Mouse (Mus musculus) CD4-positive, CD25-positive, alpha-beta regulatory T cell, adult 2 months (primary cell): ENCODE measurements around the gene Gm13277.
A peak's percentile ranks its signal among the peaks of the same experiment; 100 is the strongest.
"Not testable (repeated sequence)": the region's sequence is repeated elsewhere in the genome, so short reads cannot be mapped to it uniquely, and the experiment has no call there.

Source experiments
- DNase-seq: peaks from one replicate; pipeline ENCODE4 v3.0.0-alpha.2; 2012; ENCODE audit warnings: low read depth, low spot score

Gene Gm13277

DNA sequence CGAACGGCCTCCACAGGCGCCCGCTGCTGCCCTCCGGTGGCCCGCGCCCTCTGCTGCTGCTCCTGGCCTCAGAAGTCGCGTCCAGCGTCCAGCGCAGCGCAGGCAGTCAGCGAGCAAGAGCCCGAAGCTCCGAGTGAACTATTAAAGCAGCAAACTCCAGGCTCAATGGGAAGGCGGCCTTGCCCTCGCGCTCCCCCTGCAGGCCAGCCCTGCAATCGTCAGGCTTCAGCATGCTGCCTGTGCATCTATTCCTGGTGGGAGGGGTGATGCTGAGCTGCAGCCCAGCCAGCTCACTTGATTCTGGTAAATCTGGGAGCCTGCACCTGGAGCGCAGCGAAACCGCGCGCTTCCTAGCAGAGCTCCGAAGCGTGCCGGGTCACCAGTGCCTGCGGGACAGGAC, at the start of gene Gm13277:
Gene Gm13277, plus strand, starts transcription at position 231 of the 400 bp plus-strand sequence.
- not testable (repeated sequence) for DNase-seq

DNA sequence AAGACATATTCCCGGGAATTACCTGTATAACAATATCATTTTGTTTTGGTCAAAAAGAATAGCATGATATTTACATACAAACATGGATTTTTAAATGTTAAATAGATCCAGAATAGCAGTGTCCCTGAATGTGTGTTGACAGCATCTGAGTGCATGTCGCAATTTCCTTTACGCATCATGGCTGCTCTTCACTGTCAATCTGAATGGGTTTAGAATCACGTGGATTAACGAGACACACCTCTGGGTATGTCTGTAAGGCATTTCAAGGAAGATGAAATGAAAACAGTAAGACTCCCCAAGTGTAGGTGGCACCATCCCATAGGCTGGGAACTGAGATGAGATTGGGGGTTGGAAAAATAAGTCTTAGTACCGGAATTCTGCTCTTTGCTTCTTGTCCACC, 49.4 kb upstream of the Gm13277 start:
- no peak for DNase-seq

DNA sequence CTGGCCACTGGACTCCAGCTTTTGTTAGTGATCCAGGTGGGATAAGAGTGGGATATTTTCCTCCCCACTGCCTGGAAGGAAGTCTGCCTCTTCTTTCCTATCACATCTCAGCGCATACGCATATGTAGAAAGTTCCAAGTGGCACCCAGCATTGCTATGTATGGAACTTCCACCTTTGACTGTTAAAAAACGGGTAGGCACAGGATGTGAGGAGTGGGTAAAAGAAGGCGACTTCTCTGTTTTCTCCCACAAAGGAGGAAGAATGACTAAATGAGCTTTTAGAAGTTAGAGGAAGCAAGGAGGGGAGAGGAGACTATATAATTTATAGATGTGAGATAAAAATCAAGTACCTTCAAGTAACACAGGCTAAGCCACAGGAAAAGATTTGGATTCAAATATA, 47.0 kb upstream of the Gm13277 start:
- DNase-seq: no peak

DNA sequence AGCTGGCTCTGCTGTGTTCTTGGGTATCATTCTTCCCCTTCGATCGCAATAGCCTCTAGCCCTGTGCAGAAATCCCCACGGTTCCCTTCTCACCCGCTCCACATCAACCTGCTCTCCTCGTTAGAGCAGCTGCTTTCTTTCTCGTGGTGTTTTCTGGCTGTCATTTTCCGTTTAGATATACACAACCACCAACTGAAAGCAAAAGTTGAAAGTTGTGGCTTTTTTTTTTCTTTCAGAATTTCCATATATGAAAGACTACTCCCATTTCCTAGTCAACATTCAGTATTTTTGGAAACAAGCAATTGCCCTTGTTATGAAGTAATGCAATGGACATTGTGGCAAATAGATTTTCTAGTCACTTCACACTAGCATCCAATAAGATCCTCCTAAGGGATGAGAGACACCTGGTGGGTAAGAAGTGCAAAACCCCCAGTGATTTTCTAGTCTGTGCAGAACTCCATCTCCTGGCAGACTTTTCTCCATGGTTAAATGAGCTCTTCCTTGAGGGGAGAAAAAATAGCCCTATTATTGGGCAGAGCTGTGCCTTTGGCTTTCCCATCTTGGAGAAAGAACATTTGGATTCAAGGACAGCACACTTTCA, 45.6 kb upstream of the Gm13277 start:
- peak; percentile 33 for DNase-seq

DNA sequence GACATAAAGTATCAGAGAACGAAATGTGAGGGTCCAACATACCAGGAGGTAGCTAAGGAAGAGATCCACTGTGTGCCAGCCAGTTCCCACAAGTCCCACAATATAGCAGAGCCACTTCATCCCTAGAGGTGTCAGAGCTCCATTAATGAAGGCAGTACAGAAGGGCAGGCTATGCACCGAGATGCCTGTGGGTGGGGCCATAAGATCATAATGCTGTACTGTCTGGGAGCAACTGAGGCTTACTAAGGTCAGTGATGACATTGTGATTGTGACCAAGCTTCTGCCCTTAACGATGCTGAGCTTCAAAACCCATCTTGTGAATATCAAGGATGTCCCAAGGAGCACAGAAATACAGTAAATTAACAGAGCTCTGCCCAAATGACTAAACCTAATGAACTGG, 44.2 kb upstream of the Gm13277 start:
- DNase-seq: peak; percentile 45

DNA sequence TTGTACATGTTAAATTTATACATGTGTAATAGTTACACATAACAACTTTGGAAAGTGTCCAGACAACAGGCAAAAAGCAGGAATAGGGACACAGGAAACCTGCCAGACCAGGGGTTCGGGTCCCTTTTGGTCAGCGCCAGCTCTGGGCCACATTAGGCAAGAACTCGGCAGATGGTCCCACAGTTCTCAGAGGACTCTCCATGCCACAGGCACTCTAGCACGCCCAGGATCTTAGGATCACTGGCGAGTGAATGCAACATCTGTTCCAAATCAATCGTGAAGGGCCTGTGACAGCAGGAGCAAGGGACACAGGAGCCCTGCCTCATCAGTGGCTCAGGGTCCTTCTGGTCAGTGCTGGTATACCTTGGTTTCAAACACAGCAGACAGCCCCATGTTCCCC, 38.5 kb upstream of the Gm13277 start:
- DNase-seq: no peak

DNA sequence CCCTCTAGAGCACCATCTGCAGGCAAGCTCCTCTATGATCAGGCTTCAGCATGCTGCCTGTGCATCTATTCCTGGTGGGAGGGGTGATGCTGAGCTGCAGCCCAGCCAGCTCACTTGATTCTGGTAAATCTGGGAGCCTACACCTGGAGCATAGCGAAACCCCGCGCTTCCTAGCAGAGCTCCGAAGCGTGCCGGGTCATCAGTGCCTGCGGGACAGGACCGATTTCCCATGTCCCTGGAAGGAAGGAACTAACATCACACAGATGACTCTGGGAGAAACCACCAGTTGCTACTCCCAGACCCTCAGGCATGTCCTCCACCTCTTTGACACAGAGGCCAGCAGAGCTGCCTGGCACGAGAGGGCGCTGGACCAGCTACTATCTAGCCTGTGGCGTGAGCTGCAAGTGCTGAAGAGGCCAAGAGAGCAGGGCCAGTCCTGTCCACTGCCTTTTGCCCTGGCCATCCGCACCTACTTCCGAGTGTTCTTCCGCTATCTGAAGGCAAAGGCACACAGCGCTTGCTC, 33.6 kb upstream of the Gm13277 start, which contains the start of gene Gm13271:
Gene Gm13271, plus strand, starts transcription at position 51 of the 523 bp plus-strand sequence.
- not testable (repeated sequence) for DNase-seq

DNA sequence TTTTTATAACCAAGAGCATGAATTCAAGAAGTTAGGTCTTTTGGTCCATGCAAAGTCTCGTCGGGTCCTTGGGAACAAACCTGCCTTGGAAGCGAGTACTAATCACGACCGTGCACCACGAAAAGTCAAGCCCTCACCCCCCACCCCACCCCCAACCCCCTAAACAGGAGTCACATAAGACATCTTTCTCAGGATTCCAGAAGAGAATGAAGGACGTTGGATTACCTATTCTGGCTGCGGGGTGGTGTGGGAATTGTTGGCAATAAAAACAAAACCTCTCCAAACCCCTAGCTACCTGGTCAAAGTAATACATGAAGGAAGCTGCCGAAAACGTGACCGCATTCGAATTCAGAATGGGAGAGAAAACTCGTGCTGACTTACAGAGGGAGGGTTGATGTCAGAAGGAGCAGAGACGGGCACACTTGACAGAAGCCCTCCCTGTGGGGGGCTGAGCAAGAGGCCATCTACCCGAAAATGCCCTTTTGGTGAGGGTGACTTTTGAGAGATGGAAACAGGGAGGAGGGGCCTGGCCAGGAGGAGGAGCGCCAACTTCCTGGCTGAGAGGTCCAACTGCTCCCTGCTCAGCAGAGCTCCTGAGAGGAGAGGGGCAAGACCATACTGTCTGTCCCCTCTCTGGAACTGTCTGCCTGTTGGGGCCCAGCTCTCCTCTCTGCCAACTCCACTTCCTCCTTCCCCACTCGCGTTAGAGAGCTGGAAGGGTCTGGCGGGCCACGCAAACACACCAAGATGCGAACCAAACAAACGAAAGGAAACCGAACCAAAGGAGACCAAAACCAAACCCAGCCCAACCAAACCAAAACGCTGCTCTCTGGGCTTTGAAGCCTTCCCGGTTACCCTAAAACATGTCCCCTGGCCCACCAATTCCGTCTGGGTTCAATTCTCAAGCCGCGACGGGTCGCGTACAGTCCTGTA, 31.6 kb upstream of the Gm13277 start:
- DNase-seq: peak; percentile 56

DNA sequence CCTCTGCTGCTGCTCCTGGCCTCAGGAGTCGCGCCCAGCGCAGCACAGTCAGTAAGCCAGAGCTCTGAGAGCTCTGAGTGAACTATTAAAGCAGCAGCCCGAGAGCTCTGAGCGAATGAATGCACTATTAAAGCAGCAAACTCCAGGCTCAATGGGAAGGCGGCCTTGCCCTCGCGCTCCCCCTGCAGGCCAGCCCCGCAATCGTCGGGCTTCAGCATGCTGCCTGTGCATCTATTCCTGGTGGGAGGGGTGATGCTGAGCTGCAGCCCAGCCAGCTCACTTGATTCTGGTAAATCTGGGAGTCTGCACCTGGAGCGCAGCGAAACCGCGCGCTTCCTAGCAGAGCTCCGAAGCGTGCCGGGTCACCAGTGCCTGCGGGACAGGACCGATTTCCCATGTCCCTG, 30.8 kb upstream of the Gm13277 start:
- peak; percentile 92 for DNase-seq

DNA sequence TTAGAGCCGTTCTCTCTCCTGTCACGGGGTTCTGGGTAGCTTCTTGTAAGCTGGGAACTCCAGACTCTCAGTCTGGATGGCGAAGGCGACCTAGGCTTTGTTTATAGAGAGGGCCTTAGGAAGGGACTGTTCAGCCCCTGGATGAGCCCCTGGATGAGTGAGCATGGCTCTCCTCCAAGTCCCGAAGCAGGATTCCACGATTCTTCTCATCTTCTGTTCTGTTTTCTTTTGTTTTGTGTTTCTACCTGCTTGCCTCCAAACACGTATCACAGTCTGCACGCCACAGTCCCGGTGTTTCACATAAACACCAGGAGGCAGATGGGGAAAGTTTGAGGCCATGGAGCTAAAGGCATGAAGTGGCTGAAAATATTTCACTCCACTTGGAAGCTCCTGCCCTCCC, 29.7 kb upstream of the Gm13277 start:
- not testable (repeated sequence) for DNase-seq

DNA sequence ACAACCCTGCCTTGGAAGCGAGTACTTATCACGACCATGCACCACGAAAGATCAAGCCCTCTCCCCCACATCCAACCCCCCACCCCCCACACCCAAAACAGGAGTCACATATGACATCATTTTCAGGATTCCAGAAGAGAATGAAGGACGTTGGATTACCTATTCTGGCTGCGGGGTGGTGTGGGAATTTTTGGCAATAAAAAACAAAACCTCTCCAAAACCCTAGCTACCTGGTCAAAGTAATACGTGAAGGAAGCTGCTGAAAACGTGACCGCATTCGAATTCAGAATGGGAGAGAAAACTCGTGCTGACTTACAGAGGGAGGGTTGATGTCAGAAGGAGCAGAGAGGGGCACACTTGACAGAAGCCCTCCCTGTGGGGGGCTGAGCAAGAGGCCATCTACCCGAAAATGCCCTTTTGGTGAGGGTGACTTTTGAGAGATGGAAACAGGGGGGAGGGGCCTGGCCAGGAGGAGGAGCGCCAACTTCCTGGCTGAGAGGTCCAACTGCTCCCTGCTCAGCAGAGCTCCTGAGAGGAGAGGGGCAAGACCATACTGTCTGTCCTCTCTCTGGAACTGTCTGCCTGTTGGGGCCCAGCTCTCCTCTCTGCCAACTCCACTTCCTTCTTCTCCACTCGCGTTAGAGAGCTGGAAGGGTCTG, 28.7 kb upstream of the Gm13277 start, which contains the start of gene Gm13283:
Gene Gm13283, plus strand, starts transcription at position 510 of the 659 bp plus-strand sequence.
- not testable (repeated sequence) for DNase-seq

DNA sequence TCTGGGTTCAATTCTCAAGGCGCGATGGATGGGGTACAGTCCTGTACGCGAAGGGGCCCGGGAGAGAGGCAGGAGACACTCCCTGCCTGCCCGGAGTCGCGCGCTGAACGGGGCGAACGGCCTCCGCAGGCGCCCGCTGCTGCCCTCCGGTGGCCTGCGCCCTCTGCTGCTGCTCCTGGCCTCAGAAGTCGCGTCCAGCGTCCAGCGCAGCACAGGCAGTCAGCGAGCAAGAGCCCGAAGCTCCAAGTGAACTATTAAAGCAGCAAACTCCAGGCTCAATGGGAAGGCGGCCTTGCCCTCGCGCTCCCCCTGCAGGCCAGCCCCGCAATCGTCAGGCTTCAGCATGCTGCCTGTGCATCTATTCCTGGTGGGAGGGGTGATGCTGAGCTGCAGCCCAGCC, 28.0 kb upstream of the Gm13277 start:
- DNase-seq: peak; percentile 85

DNA sequence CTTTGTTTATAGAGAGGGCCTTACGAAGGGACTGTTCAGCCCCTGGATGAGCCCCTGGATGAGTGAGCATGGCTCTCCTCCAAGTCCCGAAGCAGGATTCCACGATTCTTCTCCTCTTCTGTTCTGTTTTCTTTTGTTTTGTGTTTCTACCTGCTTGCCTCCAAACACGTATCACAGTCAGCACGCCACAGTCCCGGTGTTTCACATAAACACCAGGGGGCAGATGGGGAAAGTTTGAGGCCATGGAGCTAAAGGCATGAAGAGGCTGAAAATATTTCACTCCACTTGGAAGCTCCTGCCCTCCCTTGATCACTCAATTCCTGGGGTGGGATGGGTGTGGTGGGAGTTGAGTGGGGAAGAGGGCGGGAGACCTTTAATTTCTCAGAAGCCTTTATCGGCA, 26.7 kb upstream of the Gm13277 start:
- not testable (repeated sequence) for DNase-seq

DNA sequence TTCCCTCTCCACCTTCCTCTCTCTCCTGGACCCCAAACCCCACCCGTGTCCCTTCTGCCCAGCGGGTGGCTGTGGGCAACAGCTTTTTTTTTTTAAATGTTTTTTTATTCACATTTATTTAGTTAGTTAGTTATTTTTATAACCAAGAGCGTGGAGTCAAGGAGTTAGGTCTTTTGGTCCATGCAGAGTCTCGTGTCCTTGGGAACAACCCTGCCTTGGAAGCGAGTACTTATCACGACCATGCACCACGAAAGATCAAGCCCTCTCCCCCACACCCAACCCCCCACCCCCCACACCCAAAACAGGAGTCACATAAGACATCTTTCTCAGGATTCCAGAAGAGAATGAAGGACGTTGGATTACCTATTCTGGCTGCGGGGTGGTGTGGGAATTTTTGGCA, 26.1 kb upstream of the Gm13277 start:
- not testable (repeated sequence) for DNase-seq

DNA sequence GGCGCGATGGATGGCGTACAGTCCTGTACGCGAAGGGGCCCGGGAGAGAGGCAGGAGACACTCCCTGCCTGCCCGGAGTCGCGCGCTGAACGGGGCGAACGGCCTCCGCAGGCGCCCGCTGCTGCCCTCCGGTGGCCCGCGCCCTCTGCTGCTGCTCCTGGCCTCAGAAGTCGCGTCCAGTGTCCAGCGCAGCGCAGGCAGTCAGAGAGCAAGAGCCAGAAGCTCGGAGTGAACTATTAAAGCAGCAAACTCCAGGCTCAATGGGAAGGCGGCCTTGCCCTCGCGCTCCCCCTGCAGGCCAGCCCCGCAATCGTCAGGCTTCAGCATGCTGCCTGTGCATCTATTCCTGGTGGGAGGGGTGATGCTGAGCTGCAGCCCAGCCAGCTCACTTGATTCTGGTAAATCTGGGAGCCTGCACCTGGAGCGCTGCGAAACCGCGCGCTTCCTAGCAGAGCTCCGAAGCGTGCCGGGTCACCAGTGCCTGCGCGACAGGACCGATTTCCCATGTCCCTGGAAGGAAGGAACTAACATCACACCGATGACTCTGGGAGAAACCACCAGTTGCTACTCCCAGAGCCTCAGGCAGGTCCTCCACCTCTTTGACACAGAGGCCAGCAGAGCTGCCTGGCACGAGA, 24.9 kb upstream of the Gm13277 start:
- peak; percentile 70 for DNase-seq

DNA sequence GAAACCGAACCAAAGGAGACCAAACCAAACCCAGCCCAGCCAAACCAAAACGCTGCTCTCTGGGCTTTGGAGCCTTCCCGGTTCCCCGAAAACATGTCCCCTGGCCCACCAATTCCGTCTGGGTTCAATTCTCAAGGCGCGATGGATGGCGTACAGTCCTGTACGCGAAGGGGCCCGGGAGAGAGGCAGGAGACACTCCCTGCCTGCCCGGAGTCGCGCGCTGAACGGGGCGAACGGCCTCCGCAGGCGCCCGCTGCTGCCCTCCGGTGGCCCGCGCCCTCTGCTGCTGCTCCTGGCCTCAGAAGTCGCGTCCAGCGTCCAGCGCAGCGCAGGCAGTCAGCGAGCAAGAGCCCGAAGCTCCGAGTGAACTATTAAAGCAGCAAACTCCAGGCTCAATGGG, 14.9 kb upstream of the Gm13277 start, which contains the start of gene Gm13290:
Gene Gm13290, plus strand, starts transcription at position 301 of the 400 bp plus-strand sequence.
- DNase-seq: not testable (repeated sequence)

DNA sequence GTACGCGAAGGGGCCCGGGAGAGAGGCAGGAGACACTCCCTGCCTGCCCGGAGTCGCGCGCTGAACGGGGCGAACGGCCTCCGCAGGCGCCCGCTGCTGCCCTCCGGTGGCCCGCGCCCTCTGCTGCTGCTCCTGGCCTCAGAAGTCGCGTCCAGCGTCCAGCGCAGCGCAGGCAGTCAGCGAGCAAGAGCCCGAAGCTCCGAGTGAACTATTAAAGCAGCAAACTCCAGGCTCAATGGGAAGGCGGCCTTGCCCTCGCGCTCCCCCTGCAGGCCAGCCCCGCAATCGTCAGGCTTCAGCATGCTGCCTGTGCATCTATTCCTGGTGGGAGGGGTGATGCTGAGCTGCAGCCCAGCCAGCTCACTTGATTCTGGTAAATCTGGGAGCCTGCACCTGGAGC, 11.8 kb upstream of the Gm13277 start, which contains the start of gene Gm13289:
Gene Gm13289, plus strand, starts transcription at position 301 of the 400 bp plus-strand sequence.
- DNase-seq: not testable (repeated sequence)

DNA sequence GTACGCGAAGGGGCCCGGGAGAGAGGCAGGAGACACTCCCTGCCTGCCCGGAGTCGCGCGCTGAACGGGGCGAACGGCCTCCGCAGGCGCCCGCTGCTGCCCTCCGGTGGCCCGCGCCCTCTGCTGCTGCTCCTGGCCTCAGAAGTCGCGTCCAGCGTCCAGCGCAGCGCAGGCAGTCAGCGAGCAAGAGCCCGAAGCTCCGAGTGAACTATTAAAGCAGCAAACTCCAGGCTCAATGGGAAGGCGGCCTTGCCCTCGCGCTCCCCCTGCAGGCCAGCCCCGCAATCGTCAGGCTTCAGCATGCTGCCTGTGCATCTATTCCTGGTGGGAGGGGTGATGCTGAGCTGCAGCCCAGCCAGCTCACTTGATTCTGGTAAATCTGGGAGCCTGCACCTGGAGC, 8.9 kb upstream of the Gm13277 start, which contains the start of gene Gm13272:
Gene Gm13272, plus strand, starts transcription at position 301 of the 400 bp plus-strand sequence.
- not testable (repeated sequence) for DNase-seq

DNA sequence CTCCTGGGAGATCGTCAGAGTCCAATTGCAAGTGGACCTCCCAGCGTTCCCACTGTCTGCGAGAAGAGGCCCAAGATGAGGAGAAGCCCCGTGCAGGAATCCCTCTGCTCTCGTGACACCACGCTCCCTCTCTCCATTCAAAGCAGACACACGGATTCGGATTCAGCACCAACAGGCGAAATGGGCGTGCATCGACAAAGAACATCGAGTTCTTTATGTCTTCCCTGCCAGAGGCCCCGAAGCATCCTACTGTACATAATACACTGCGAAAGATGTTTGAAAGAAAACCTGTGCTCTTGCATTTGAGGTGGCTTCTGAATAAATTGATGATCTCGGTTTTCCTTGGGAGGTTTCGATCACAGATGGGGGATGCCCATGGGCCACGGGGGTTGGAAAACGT, 8.1 kb upstream of the Gm13277 start:
- DNase-seq: not testable (repeated sequence)

DNA sequence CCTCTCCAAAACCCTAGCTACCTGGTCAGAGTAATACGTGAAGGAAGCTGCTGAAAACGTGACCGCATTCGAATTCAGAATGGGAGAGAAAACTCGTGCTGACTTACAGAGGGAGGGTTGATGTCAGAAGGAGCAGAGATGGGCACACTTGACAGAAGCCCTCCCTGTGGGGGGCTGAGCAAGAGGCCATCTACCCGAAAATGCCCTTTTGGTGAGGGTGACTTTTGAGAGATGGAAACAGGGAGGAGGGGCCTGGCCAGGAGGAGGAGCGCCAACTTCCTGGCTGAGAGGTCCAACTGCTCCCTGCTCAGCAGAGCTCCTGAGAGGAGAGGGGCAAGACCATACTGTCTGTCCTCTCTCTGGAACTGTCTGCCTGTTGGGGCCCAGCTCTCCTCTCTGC, 6.6 kb upstream of the Gm13277 start, which contains the start of gene Ifnz:
Gene Ifnz, plus strand, starts transcription at position 301 of the 400 bp plus-strand sequence.
- DNase-seq: not testable (repeated sequence)

DNA sequence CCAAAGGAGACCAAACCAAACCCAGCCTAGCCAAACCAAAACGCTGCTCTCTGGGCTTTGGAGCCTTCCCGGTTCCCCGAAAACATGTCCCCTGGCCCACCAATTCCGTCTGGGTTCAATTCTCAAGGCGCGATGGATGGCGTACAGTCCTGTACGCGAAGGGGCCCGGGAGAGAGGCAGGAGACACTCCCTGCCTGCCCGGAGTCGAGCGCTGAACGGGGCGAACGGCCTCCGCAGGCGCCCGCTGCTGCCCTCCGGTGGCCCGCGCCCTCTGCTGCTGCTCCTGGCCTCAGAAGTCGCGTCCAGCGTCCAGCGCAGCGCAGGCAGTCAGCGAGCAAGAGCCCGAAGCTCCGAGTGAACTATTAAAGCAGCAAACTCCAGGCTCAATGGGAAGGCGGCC, 6.1 kb upstream of the Gm13277 start:
- not testable (repeated sequence) for DNase-seq
